8 mouse cellular contexts compared by ENCODE assay signal in genomic region chr11:113221267-113222195, GRCm38 (mm10).
DNase-seq lines count a peak whose midpoint lies in the region; ATAC-seq and TF ChIP-seq lines count a peak whose summit lies in the region.

No protein-coding gene starts in this region.

- no peak overlapping the region for H3K9ac ChIP-seq in forebrain, embryonic 12.5 days
- H3K9ac ChIP-seq in kidney, embryonic 16.5 days (replicated peaks; ENCODE audit: low read length): peak overlapping the region; percentile 4; the same call in 1 of the 2 replicates
- H3K9ac ChIP-seq in midbrain, embryonic 16.5 days (ENCODE audit: low read depth, low read length): no peak overlapping the region
- H3K9ac ChIP-seq in heart, embryonic 11.5 days (ENCODE audit: low read depth, low read length): no peak overlapping the region

- peaks cover 17% of the 10 kb centered on the region for H3K4me1 ChIP-seq in forebrain, embryonic 12.5 days
- peaks cover 37% of the 10 kb centered on the region for H3K4me1 ChIP-seq in kidney, embryonic 16.5 days (ENCODE audit: insufficient read depth, low read length)
- H3K4me1 ChIP-seq in midbrain, embryonic 16.5 days (ENCODE audit: control insufficient read depth, insufficient read depth, low read length): 0 out of 2 replicates have a peak, but pooled peaks cover 8% of the 10 kb centered on the region
- H3K4me1 ChIP-seq in heart, embryonic 11.5 days (ENCODE audit: control insufficient read depth, insufficient read depth, low read length): no peaks in the 10 kb centered on the region

- peaks cover 43% of the 10 kb centered on the region for H3K27me3 ChIP-seq in forebrain, embryonic 12.5 days
- no peaks in the 10 kb centered on the region for H3K27me3 ChIP-seq in kidney, embryonic 16.5 days (ENCODE audit: insufficient read depth, low read length)
- H3K27me3 ChIP-seq in midbrain, embryonic 16.5 days (ENCODE audit: control insufficient read depth, insufficient read depth, low read depth, low read length): peaks cover 16% of the 10 kb centered on the region
- H3K27me3 ChIP-seq in heart, embryonic 11.5 days (ENCODE audit: control insufficient read depth, insufficient read depth, low read length): peaks cover 2% of the 10 kb centered on the region; the same call in 1 of the 2 replicates

- peaks cover 7% of the 10 kb centered on the region for H3K9me3 ChIP-seq in forebrain, embryonic 12.5 days
- no peaks in the 10 kb centered on the region for H3K9me3 ChIP-seq in kidney, embryonic 16.5 days (ENCODE audit: low read length)
- H3K9me3 ChIP-seq in midbrain, embryonic 16.5 days (replicated peaks; ENCODE audit: control insufficient read depth, low read length, poor library complexity, severe bottlenecking): no peaks in the 10 kb centered on the region
- H3K9me3 ChIP-seq in heart, embryonic 11.5 days (replicated peaks; ENCODE audit: control insufficient read depth, low read length): no peaks in the 10 kb centered on the region

- no peak for TF ChIP-seq CTCF in layer of hippocampus, adult 2 months (conservative IDR thresholded peaks at IDR 0.05)

- peak; percentile 39 to 42 for DNase-seq in layer of hippocampus, adult 2 months (ENCODE audit: low spot score in 2 of 2)
- DNase-seq in layer of hippocampus, adult 9-10 months (ENCODE audit: low spot score): no peak
- no peak for DNase-seq in cerebellum, adult 11 months
- no peak for DNase-seq in spleen, postnatal 36 days (ENCODE audit: low spot score in 2 of 2)

- 21% methylated on average over 18 of the region's 18 CpGs for WGBS in forebrain, embryonic 12.5 days
- 10% methylated on average over 18 of the region's 18 CpGs for WGBS in kidney, embryonic 16.5 days
- WGBS in midbrain, embryonic 16.5 days: 23% methylated on average over 18 of the region's 18 CpGs
- 48% methylated on average over 18 of the region's 18 CpGs for WGBS in heart, embryonic 11.5 days (ENCODE audit: insufficient replicate concordance)

- ATAC-seq in forebrain, embryonic 12.5 days (ENCODE audit: low FRiP score): peak; percentile 75; the same call in 1 of the 2 replicates
- ATAC-seq in kidney, embryonic 16.5 days (ENCODE audit: low FRiP score, low TSS enrichment): peak; percentile 96
- peak; percentile 67 for ATAC-seq in midbrain, embryonic 16.5 days
- ATAC-seq in heart, embryonic 11.5 days (replicated peaks; ENCODE audit: insufficient number of reproducible peaks, low FRiP score, low TSS enrichment): no peak

- H3K27ac ChIP-seq in layer of hippocampus, adult 2 months: peak overlapping the region; percentile 72; the same call in 1 of the 2 replicates
- H3K27ac ChIP-seq in forebrain, embryonic 12.5 days: peak overlapping the region; percentile 76
- H3K27ac ChIP-seq in kidney, embryonic 16.5 days (ENCODE audit: low read length): peak overlapping the region; percentile 93
- H3K27ac ChIP-seq in midbrain, embryonic 16.5 days (ENCODE audit: low read length): 0 out of 2 replicates have a peak overlapping the region, but pooled peaks have one; percentile 12
- no peak overlapping the region for H3K27ac ChIP-seq in heart, embryonic 11.5 days (ENCODE audit: low read depth, low read length)

- peak overlapping the region; percentile 13; the same call in 1 of the 2 replicates for H3K4me2 ChIP-seq in forebrain, embryonic 12.5 days
- H3K4me2 ChIP-seq in kidney, embryonic 16.5 days (replicated peaks; ENCODE audit: low read depth, low read length): peak overlapping the region; percentile 22
- peak overlapping the region; percentile 18 for H3K4me2 ChIP-seq in midbrain, embryonic 16.5 days (ENCODE audit: low read length)
- H3K4me2 ChIP-seq in heart, embryonic 11.5 days: no peak overlapping the region

- H3K36me3 ChIP-seq in forebrain, embryonic 12.5 days (replicated peaks): no peaks in the 10 kb centered on the region
- H3K36me3 ChIP-seq in kidney, embryonic 16.5 days (ENCODE audit: insufficient read depth, low read length): no peaks in the 10 kb centered on the region
- H3K36me3 ChIP-seq in midbrain, embryonic 16.5 days (ENCODE audit: control insufficient read depth, insufficient read depth, low read length): no peaks in the 10 kb centered on the region
- no peaks in the 10 kb centered on the region for H3K36me3 ChIP-seq in heart, embryonic 11.5 days (ENCODE audit: control insufficient read depth, insufficient read depth, low read length)

- no peak overlapping the region for H3K4me3 ChIP-seq in layer of hippocampus, adult 2 months
- no peak overlapping the region for H3K4me3 ChIP-seq in forebrain, embryonic 12.5 days (replicated peaks)
- no peak overlapping the region for H3K4me3 ChIP-seq in kidney, embryonic 16.5 days (ENCODE audit: low read length)
- H3K4me3 ChIP-seq in midbrain, embryonic 16.5 days (ENCODE audit: low read depth, low read length): no peak overlapping the region
- no peak overlapping the region for H3K4me3 ChIP-seq in heart, embryonic 11.5 days (ENCODE audit: low read depth, low read length)

Comparison
In these comparisons a context has a peak if more than half of its experiments do, and no peak if none do; other contexts are left out.
1. DNase-seq: peak in layer of hippocampus, adult 2 months (2 of 2); none in layer of hippocampus, adult 9-10 months (single experiment), cerebellum, adult 11 months (single experiment) and spleen, postnatal 36 days (0 of 2).